Mouse (Mus musculus) midbrain, embryonic 14.5 days (tissue): ENCODE measurements at regions not wholly inside any gene's neighbourhood (a gene's known extent, or its start where the extent isn't known, plus 50 kb on each side); places are given as distances from the start of the nearest gene placed in this dataset.

Experiments used
- ATAC-seq: fragments of 200-750 bp; cut with Nextera tagmentation; 2 replicates; pipeline ENCODE4 v1.8.0; 2017; ENCODE audit warnings: moderate number of reproducible peaks, moderate library complexity; ENCODE audit not compliant: low FRiP score, low TSS enrichment
- DNase-seq: peaks from one replicate; pipeline ENCODE4 v3.0.0-alpha.2; 2015
- H3K27ac ChIP-seq: fragments of 300-500 bp; sonication (generic); replicated peaks from 2 replicates; pipeline ENCODE4 v1.5.1; 2014; ENCODE audit warnings: mild to moderate bottlenecking, low read depth, low read length, moderate library complexity
- H3K27me3 ChIP-seq: fragments of 300-500 bp; sonication (generic); 2 replicates; pipeline ENCODE4 v1.6.1; 2014; ENCODE audit warnings: low read length, control low read depth, mixed read lengths; ENCODE audit not compliant: control insufficient read depth, insufficient read depth
- H3K36me3 ChIP-seq: fragments of 300-500 bp; sonication (generic); 2 replicates; pipeline ENCODE4 v1.6.1; 2014; ENCODE audit warnings: low read length, control low read depth; ENCODE audit not compliant: control insufficient read depth, insufficient read depth
- H3K4me1 ChIP-seq: fragments of 300-500 bp; sonication (generic); 2 replicates; pipeline ENCODE4 v1.6.1; 2014; ENCODE audit warnings: mild to moderate bottlenecking, antibody characterized with exemption, low read length, control low read depth; ENCODE audit not compliant: control insufficient read depth, insufficient read depth
- H3K4me2 ChIP-seq: fragments of 300-500 bp; sonication (generic); 2 replicates; pipeline ENCODE4 v1.6.1; 2014; ENCODE audit warnings: mild to moderate bottlenecking, low read length, moderate library complexity
- H3K4me3 ChIP-seq: fragments of 300-500 bp; sonication (generic); replicated peaks from 2 replicates; pipeline ENCODE4 v1.5.1; 2014; ENCODE audit warnings: low read depth, low read length
- H3K9ac ChIP-seq: fragments of 300-500 bp; sonication (generic); replicated peaks from 2 replicates; pipeline ENCODE4 v1.6.1; 2014; ENCODE audit warnings: mild to moderate bottlenecking, low read length, moderate library complexity
- H3K9me3 ChIP-seq: fragments of 300-500 bp; sonication (generic); 2 replicates; pipeline ENCODE4 v1.6.1; 2016; ENCODE audit warnings: low read length, control low read depth, mixed read lengths; ENCODE audit not compliant: control insufficient read depth
- WGBS: fragments of 180-500 bp; shearing (Covaris S2); extraction: QIAGEN DNeasy Blood & Tissue Kit; methylation state at CpG from one replicate; pipeline ENCODE4 v1.1.7; 2014; 5-methylcytosine and 5-hydroxymethylcytosine counted together

GRCm38 (mm10) chr6:101904234-101905028 is 526.7 kb upstream of the Pdzrn3 start:
- Histone ChIP-seq H3K4me2 (no peak overlapping the region), H3K36me3 (no peaks in the 10 kb centered on the region), H3K9ac (no peak overlapping the region), H3K4me3 (no peak overlapping the region), H3K27me3 (no peaks in the 10 kb centered on the region), H3K9me3 (no peaks in the 10 kb centered on the region), H3K27ac (no peak overlapping the region), H3K4me1 (no peaks in the 10 kb centered on the region)
- ATAC-seq (no peak), DNase-seq (no peak)
- WGBS, result 77% methylated on average over 2 of the region's 2 CpGs

- no peak for ATAC-seq
- Histone ChIP-seq H3K27me3 (no peaks in the 10 kb centered on the region), H3K9ac (no peak overlapping the region), H3K36me3 (no peaks in the 10 kb centered on the region), H3K4me3 (no peak overlapping the region), H3K9me3 (no peaks in the 10 kb centered on the region), H3K4me1 (no peaks in the 10 kb centered on the region), H3K4me2 (no peak overlapping the region), H3K27ac (no peak overlapping the region)
- no peak for DNase-seq
- WGBS, result 85% methylated on average over 2 of the region's 2 CpGs
Measured at GRCm38 (mm10) chr6:101902276-101902675, 524.6 kb upstream of the Pdzrn3 start.

GRCm38 (mm10) chr6:101898544-101898943 is 520.8 kb upstream of the Pdzrn3 start:
- ATAC-seq (no peak), DNase-seq (no peak)
- Histone ChIP-seq H3K4me3 (no peak overlapping the region), H3K4me1 (no peaks in the 10 kb centered on the region), H3K9ac (no peak overlapping the region), H3K36me3 (no peaks in the 10 kb centered on the region), H3K4me2 (no peak overlapping the region), H3K27ac (no peak overlapping the region), H3K27me3 (no peaks in the 10 kb centered on the region), H3K9me3 (no peaks in the 10 kb centered on the region)
- WGBS, result 85% methylated on average over 4 of the region's 4 CpGs

GRCm38 (mm10) chr6:101890655-101891054 is 513.0 kb upstream of the Pdzrn3 start:
- ATAC-seq (no peak), DNase-seq (no peak)
- H3K4me1 ChIP-seq, result no peaks in the 10 kb centered on the region
- no peak overlapping the region for H3K9ac ChIP-seq
- no peak overlapping the region for H3K4me3 ChIP-seq
- H3K4me2 ChIP-seq, result no peak overlapping the region
- H3K36me3 ChIP-seq, result no peaks in the 10 kb centered on the region
- H3K27me3 ChIP-seq, result no peaks in the 10 kb centered on the region
- no peak overlapping the region for H3K27ac ChIP-seq
- no peaks in the 10 kb centered on the region for H3K9me3 ChIP-seq

- H3K9me3 ChIP-seq, result no peaks in the 10 kb centered on the region
- 0 out of 2 replicates have a peak, but pooled peaks cover 4% of the 10 kb centered on the region for H3K4me1 ChIP-seq
- no peaks in the 10 kb centered on the region for H3K27me3 ChIP-seq
- H3K4me3 ChIP-seq, result no peak overlapping the region
- H3K36me3 ChIP-seq, result no peaks in the 10 kb centered on the region
- peak; percentile 53; the same call in 1 of the 2 replicates for ATAC-seq
- peak; percentile 48 for DNase-seq
- 27% methylated on average over 4 of the region's 4 CpGs for WGBS
- no peak overlapping the region for H3K27ac ChIP-seq
- no peak overlapping the region for H3K4me2 ChIP-seq
- no peak overlapping the region for H3K9ac ChIP-seq
Measured at GRCm38 (mm10) chr6:101882938-101883337, 505.2 kb upstream of the Pdzrn3 start.

- ATAC-seq (no peak), DNase-seq (no peak)
- Histone ChIP-seq H3K27me3 (no peaks in the 10 kb centered on the region), H3K9ac (no peak overlapping the region), H3K4me3 (no peak overlapping the region), H3K4me2 (no peak overlapping the region), H3K36me3 (no peaks in the 10 kb centered on the region), H3K9me3 (no peaks in the 10 kb centered on the region), H3K4me1 (no peaks in the 10 kb centered on the region), H3K27ac (no peak overlapping the region)
- WGBS, result 79% methylated on average over 1 of the region's 1 CpGs
Measured at GRCm38 (mm10) chr6:101874894-101875293, 497.2 kb upstream of the Pdzrn3 start.

GRCm38 (mm10) chr6:101858895-101859294 is 481.2 kb upstream of the Pdzrn3 start:
- no peaks in the 10 kb centered on the region for H3K4me1 ChIP-seq
- ATAC-seq (no peak), DNase-seq (no peak)
- H3K27ac ChIP-seq, result no peak overlapping the region
- H3K4me2 ChIP-seq, result no peak overlapping the region
- H3K27me3 ChIP-seq, result no peaks in the 10 kb centered on the region
- H3K9ac ChIP-seq, result no peak overlapping the region
- WGBS, result 85% methylated on average over 5 of the region's 5 CpGs
- no peak overlapping the region for H3K4me3 ChIP-seq
- H3K9me3 ChIP-seq, result no peaks in the 10 kb centered on the region
- no peaks in the 10 kb centered on the region for H3K36me3 ChIP-seq

GRCm38 (mm10) chr6:101840695-101841094 is 463.0 kb upstream of the Pdzrn3 start:
- Histone ChIP-seq H3K4me3 (no peak overlapping the region), H3K4me2 (no peak overlapping the region), H3K9me3 (no peaks in the 10 kb centered on the region), H3K9ac (no peak overlapping the region), H3K36me3 (no peaks in the 10 kb centered on the region), H3K27me3 (no peaks in the 10 kb centered on the region), H3K27ac (no peak overlapping the region), H3K4me1 (no peaks in the 10 kb centered on the region)
- ATAC-seq (no peak), DNase-seq (no peak)
- WGBS, result 90% methylated on average over 4 of the region's 4 CpGs

- Histone ChIP-seq H3K27ac (no peak overlapping the region), H3K4me1 (no peaks in the 10 kb centered on the region), H3K36me3 (no peaks in the 10 kb centered on the region), H3K9ac (no peak overlapping the region), H3K4me2 (no peak overlapping the region), H3K27me3 (no peaks in the 10 kb centered on the region), H3K4me3 (no peak overlapping the region), H3K9me3 (no peaks in the 10 kb centered on the region)
- WGBS, result 79% methylated on average over 6 of the region's 6 CpGs
- DNase-seq (peak; percentile 60), ATAC-seq (no peak)
Measured at GRCm38 (mm10) chr6:101837563-101837962, 459.9 kb upstream of the Pdzrn3 start.
